Mouse (Mus musculus): Measurements from ENCODE around the gene Tub.

Tub gene

GRCm38 (mm10) chr7:108950312-108950761 lies at the start of gene Tub:
Gene Tub (plus strand): TSS chr7:108950338.
- DNase-seq = peak; percentile 21

- DNase-seq = no peak
These were observed 46.2 kb upstream of the Tub start for GRCm38 (mm10) chr7:108903969-108904368.

- DNase-seq = no peak
These were observed 23.1 kb upstream of the Tub start for GRCm38 (mm10) chr7:108927043-108927442.

GRCm38 (mm10) chr7:108928280-108929188 lies 21.6 kb upstream of the Tub start:
- no peak for DNase-seq

- no peak for DNase-seq
These were observed 20.3 kb upstream of the Tub start, which contains the start of gene Nlrp10 for GRCm38 (mm10) chr7:108929726-108930393. Gene Nlrp10 (minus strand): TSS chr7:108930178.

GRCm38 (mm10) chr7:108933794-108934731 lies 16.1 kb upstream of the Tub start, which contains the start of gene Eif3f:
Gene Eif3f (plus strand): TSS chr7:108934417.
- DNase-seq = peak; percentile 94

- DNase-seq = no peak
These were observed 15.3 kb upstream of the Tub start for GRCm38 (mm10) chr7:108934836-108935235.

- DNase-seq = no peak
These were observed 14.7 kb upstream of the Tub start for GRCm38 (mm10) chr7:108935411-108935810.

- DNase-seq = no peak
These were observed 13.5 kb upstream of the Tub start for GRCm38 (mm10) chr7:108936591-108936990.

GRCm38 (mm10) chr7:108941466-108941865 lies 8.7 kb upstream of the Tub start:
- no peak for DNase-seq

GRCm38 (mm10) chr7:108944002-108944401 lies 6.1 kb upstream of the Tub start:
- peak; percentile 33 for DNase-seq

- DNase-seq = no peak
These were observed 1.5 kb upstream of the Tub start for GRCm38 (mm10) chr7:108948611-108949010.

- no peak for DNase-seq
These were observed 837 bp upstream of the Tub start for GRCm38 (mm10) chr7:108949301-108949700.

- no peak for DNase-seq
These were observed 709 bp downstream of the Tub start for GRCm38 (mm10) chr7:108950762-108951331.

- DNase-seq = no peak
These were observed 2.7 kb downstream of the Tub start for GRCm38 (mm10) chr7:108952801-108953200.

GRCm38 (mm10) chr7:108954185-108954584 lies 4.0 kb downstream of the Tub start:
- peak; percentile 33 for DNase-seq

- DNase-seq = no peak
These were observed 7.6 kb downstream of the Tub start for GRCm38 (mm10) chr7:108957734-108958133.

GRCm38 (mm10) chr7:108965968-108966367 lies 15.8 kb downstream of the Tub start:
- no peak for DNase-seq

GRCm38 (mm10) chr7:108966742-108967362 lies 16.7 kb downstream of the Tub start:
- peak; percentile 34 for DNase-seq

GRCm38 (mm10) chr7:108968201-108968600 lies 18.1 kb downstream of the Tub start:
- no peak for DNase-seq

- DNase-seq = no peak
These were observed 22.1 kb downstream of the Tub start for GRCm38 (mm10) chr7:108972273-108972672.

All from thymus, postnatal 25 days (tissue).